Mouse (Mus musculus) kidney, embryonic 16.5 days (tissue): ENCODE measurements at regions not wholly inside any gene's neighbourhood (a gene's known extent, or its start where the extent isn't known, plus 50 kb on each side); places are given as distances from the start of the nearest gene placed in this dataset.

ENCODE experiments used
- ATAC-seq: fragments of 200-750 bp; cut with Nextera tagmentation; 2 replicates; pipeline ENCODE4 v1.8.0; 2017; ENCODE audit warnings: moderate TSS enrichment; ENCODE audit not compliant: low FRiP score, low TSS enrichment
- H3K27ac ChIP-seq: fragments of 300-500 bp; sonication (generic); 2 replicates; pipeline ENCODE4 v1.5.1; 2014; ENCODE audit warnings: low read length
- H3K27me3 ChIP-seq: fragments of 300-500 bp; sonication (generic); 2 replicates; pipeline ENCODE4 v1.6.1; 2014; ENCODE audit warnings: low read length, control low read depth, mixed read lengths; ENCODE audit not compliant: insufficient read depth
- H3K36me3 ChIP-seq: fragments of 300-500 bp; sonication (generic); 2 replicates; pipeline ENCODE4 v1.6.1; 2014; ENCODE audit warnings: low read length, control low read depth, mixed read lengths; ENCODE audit not compliant: insufficient read depth
- H3K4me1 ChIP-seq: fragments of 300-500 bp; sonication (generic); 2 replicates; pipeline ENCODE4 v1.6.1; 2014; ENCODE audit warnings: low read length, control low read depth, mixed read lengths; ENCODE audit not compliant: insufficient read depth
- H3K4me2 ChIP-seq: fragments of 300-500 bp; sonication (generic); replicated peaks from 2 replicates; pipeline ENCODE4 v1.6.1; 2014; ENCODE audit warnings: low read depth, low read length
- H3K4me3 ChIP-seq: fragments of 300-500 bp; sonication (generic); 2 replicates; pipeline ENCODE4 v1.5.1; 2014; ENCODE audit warnings: mild to moderate bottlenecking, low read length
- H3K9ac ChIP-seq: fragments of 300-500 bp; sonication (generic); replicated peaks from 2 replicates; pipeline ENCODE4 v1.6.1; 2014; ENCODE audit warnings: low read length
- H3K9me3 ChIP-seq: fragments of 300-500 bp; sonication (generic); 2 replicates; pipeline ENCODE4 v1.6.1; 2016; ENCODE audit warnings: low read length, control low read depth
- WGBS: fragments of 180-500 bp; shearing (Covaris S2); extraction: QIAGEN DNeasy Blood & Tissue Kit; methylation state at CpG from one replicate; pipeline ENCODE4 v1.1.7; 2014; 5-methylcytosine and 5-hydroxymethylcytosine counted together

DNA sequence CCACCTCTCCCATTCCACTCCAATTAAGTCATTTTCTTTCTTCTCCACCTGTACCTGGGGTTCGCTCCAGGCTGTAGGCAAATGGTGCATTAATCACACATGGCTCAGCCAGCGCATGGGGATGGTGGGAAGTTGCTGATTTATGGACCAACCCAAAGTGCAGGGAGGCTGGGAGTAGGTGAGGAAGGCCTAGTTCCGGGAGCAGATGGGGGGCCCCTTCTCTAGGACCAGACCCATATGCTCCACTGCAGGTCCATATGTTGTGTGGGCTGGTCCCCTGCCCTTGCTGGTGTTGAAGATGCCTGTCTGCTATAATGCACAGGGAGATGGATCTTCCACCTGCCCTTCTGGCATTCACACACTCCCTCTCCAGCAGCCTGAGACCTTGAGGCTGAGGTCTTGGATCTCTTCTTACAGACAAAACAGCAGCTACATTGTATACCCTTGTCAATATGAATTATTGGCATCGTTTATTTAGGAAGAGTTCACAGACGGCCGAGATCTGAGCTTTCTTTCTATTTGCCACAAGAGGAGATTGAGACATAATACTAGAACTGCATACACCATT lies 493.5 kb downstream of the Dhx35 start:
- H3K27ac ChIP-seq, result no peak overlapping the region
- no peaks in the 10 kb centered on the region for H3K27me3 ChIP-seq
- 31% methylated on average over 6 of the region's 6 CpGs for WGBS
- H3K4me2 ChIP-seq, result no peak overlapping the region
- no peak overlapping the region for H3K4me3 ChIP-seq
- H3K9ac ChIP-seq, result no peak overlapping the region
- no peaks in the 10 kb centered on the region for H3K36me3 ChIP-seq
- H3K4me1 ChIP-seq, result peaks cover 16% of the 10 kb centered on the region
- no peaks in the 10 kb centered on the region for H3K9me3 ChIP-seq
- ATAC-seq, result 0 out of 2 replicates have a peak, but pooled peaks have one; percentile 39

DNA sequence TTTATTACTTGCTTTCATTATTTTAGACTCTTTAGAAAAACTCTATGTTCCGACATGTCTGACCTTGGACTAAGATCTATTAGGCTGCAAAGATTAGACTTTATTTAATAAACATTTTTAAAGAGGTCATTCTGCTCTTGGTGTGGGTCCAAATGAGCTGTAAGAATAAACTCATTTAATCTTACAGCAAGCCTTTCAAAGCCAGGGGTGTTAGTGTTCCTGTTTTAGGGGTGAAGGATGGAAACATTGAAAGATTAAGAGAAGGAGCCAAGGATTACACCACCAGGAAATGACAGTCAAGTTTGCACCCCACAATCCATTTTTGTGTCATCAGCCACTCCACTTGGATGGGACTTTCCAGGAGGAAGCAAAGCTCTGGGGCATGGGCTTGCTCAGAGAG lies 495.5 kb downstream of the Dhx35 start:
- no peak for ATAC-seq
- no peaks in the 10 kb centered on the region for H3K9me3 ChIP-seq
- no peak overlapping the region for H3K4me3 ChIP-seq
- no peak overlapping the region for H3K27ac ChIP-seq
- H3K36me3 ChIP-seq, result no peaks in the 10 kb centered on the region
- H3K4me2 ChIP-seq, result no peak overlapping the region
- no peak overlapping the region for H3K9ac ChIP-seq
- H3K27me3 ChIP-seq, result no peaks in the 10 kb centered on the region
- 53% methylated on average over 1 of the region's 1 CpGs for WGBS
- peaks cover 16% of the 10 kb centered on the region for H3K4me1 ChIP-seq

DNA sequence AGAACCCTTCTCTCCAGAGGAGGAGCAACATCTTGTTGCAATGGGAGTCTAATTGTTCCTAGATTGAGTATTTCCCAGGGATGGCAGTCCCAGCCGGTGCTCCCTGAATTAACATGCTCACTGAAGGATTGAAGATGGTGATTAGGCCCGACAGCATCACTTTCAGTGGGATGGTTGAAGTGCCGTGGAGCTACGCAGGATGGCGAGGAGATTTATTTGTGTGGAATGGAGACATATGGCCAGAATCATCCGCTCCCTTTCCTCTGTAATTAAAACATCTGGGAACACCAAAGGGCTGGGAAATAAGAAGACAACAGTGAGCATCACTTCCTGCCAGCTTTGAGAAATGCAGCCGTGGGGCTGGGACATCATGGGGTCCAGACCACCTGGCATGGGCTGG lies 512.4 kb downstream of the Dhx35 start:
- no peaks in the 10 kb centered on the region for H3K27me3 ChIP-seq
- no peaks in the 10 kb centered on the region for H3K9me3 ChIP-seq
- 29% methylated on average over 7 of the region's 7 CpGs for WGBS
- no peak overlapping the region for H3K4me2 ChIP-seq
- no peak overlapping the region for H3K9ac ChIP-seq
- H3K4me1 ChIP-seq, result no peaks in the 10 kb centered on the region
- H3K4me3 ChIP-seq, result no peak overlapping the region
- no peaks in the 10 kb centered on the region for H3K36me3 ChIP-seq
- no peak overlapping the region for H3K27ac ChIP-seq
- ATAC-seq, result no peak

DNA sequence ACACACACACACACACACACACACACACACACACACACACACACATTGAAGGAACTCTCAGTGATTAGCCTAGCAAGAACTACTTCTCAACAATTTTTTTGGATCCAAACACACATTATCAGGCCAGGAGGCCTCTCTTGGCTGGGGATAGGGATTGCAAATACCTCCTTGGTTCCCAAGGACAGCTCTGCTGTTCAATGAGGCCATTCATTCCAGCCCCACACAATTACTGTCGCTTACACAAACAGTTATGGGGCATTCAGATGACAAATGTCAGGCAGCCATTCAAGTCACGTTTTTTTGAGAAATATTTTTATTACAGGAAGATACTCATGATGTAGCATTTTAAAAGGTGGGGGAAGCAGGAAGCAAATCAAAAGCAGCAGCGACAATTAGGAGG lies 540.1 kb downstream of the Dhx35 start:
- Histone ChIP-seq H3K4me1 (no peaks in the 10 kb centered on the region), H3K9ac (no peak overlapping the region), H3K4me3 (no peak overlapping the region), H3K27ac (no peak overlapping the region), H3K4me2 (no peak overlapping the region), H3K9me3 (no peaks in the 10 kb centered on the region), H3K27me3 (no peaks in the 10 kb centered on the region; the same call in 1 of the 2 replicates), H3K36me3 (no peaks in the 10 kb centered on the region)
- WGBS, result 47% methylated on average over 3 of the region's 3 CpGs
- no peak for ATAC-seq

DNA sequence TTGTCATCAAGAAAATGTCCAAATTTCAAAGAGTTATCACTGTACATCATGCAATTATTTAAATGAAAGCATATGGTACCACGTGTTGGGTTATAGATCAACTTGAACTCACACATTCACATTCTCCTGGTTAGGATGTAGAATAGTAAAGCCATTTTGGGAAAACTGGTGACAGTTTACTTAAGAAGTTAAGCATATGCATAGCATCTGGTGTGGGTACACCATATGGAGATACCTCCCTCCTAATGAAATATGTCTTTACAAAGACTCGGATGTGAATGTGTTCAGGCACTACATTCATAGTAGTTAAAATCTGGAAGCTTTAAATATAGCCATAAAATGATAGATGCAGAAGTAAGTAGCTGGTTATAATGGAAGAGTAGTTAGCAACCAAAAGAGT lies 542.0 kb downstream of the Dhx35 start:
- H3K4me2 ChIP-seq, result no peak overlapping the region
- 87% methylated on average over 2 of the region's 2 CpGs for WGBS
- H3K4me3 ChIP-seq, result no peak overlapping the region
- H3K9ac ChIP-seq, result no peak overlapping the region
- H3K9me3 ChIP-seq, result no peaks in the 10 kb centered on the region
- ATAC-seq, result no peak
- no peaks in the 10 kb centered on the region for H3K4me1 ChIP-seq
- H3K36me3 ChIP-seq, result no peaks in the 10 kb centered on the region
- no peaks in the 10 kb centered on the region for H3K27me3 ChIP-seq
- H3K27ac ChIP-seq, result no peak overlapping the region

DNA sequence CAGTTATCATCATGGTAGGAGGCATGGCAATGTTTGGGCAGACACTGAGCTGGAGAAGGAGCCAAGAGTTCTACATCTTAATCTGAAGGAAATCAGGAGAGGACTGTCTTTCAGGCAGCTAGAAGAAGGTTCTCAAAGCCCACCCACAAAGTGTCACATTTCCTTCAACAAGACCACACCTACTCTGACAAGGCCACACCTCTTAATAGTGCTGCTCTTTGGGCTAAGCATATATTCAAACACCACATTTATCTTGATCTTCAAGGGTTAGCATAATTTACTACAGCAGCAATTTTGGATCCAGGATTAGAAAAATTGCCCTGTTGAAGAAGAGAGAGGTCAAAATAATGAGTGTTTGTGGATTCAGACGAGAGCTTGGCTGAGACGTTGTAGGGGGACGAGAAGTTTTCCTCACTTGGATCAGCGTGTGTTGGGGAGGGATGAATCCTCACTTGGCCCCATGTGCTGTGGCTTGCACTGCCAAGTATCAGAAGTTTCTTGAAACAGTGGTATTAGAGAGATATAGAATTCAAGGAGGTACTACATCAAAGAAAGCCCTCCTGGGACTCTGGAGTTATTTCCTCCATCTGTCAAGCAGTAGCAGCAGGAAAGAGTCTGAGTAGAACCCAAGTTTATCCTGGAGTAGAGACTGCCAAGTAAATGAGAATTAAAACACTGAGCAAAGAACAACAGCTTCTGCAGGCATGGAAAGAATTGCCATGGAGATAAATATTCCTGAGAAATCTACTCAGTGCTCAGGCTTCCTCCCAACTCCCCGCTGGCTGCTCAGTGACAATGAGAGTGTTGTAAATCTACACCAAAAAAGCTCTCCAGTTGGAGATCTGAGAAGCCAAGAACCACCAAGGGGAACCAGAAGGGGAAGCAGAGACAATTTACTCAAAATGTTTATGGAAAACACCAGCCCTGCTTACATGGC lies 549.3 kb downstream of the Dhx35 start:
- no peak overlapping the region for H3K4me3 ChIP-seq
- H3K9me3 ChIP-seq, result no peaks in the 10 kb centered on the region
- no peaks in the 10 kb centered on the region for H3K27me3 ChIP-seq
- no peak overlapping the region for H3K9ac ChIP-seq
- 42% methylated on average over 5 of the region's 5 CpGs for WGBS
- H3K4me1 ChIP-seq, result no peaks in the 10 kb centered on the region
- peak overlapping the region; percentile 26; the same call in 1 of the 2 replicates for H3K27ac ChIP-seq
- no peaks in the 10 kb centered on the region for H3K36me3 ChIP-seq
- H3K4me2 ChIP-seq, result no peak overlapping the region
- no peak for ATAC-seq

DNA sequence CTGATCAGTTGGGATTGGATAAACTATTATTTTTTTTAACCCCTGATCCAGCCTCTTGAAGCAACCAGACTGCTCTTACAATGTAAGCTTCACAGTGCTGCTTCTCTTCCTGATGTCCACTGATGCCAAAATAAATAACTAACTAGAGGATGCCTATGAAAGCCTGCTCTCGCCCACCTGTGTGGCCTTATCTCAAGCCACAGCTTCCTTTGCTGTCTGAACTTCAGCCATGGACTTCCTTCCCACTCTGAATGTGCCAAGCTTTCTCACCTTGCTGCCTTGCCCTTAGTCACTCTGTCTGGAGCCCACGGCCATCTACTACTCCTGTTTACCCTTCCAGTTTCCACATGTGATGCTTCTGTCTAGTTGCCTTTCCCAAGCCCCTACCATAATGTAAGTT lies 559.6 kb downstream of the Dhx35 start:
- 64% methylated on average over 2 of the region's 2 CpGs for WGBS
- no peak overlapping the region for H3K9ac ChIP-seq
- H3K27ac ChIP-seq, result no peak overlapping the region
- no peak overlapping the region for H3K4me3 ChIP-seq
- H3K4me2 ChIP-seq, result no peak overlapping the region
- H3K27me3 ChIP-seq, result no peaks in the 10 kb centered on the region
- no peaks in the 10 kb centered on the region for H3K9me3 ChIP-seq
- H3K4me1 ChIP-seq, result peaks cover 15% of the 10 kb centered on the region
- peak; percentile 49; the same call in 1 of the 2 replicates for ATAC-seq
- no peaks in the 10 kb centered on the region for H3K36me3 ChIP-seq

DNA sequence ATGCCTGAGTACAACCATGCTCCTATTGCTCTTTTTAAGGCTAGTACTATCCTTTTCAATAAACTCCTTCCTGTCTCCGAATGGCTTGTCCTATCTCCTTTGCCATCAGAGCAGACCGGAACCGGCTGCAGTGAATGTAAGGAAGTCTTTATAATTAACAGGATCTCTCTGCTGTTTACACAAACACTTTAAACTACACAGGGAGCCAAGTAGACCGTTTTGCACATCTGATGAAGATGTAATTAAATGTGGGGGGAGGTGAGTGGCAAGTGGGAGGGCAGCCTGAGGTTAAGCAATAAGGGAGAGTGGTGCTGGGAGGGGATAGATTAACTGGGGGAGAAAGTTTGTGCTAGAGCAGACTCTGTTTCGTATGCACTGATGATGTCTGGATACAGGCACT lies 561.9 kb downstream of the Dhx35 start:
- Histone ChIP-seq H3K9me3 (no peaks in the 10 kb centered on the region), H3K27ac (peak overlapping the region; percentile 62; the same call in 1 of the 2 replicates), H3K9ac (no peak overlapping the region), H3K4me1 (peaks cover 15% of the 10 kb centered on the region), H3K27me3 (no peaks in the 10 kb centered on the region), H3K4me3 (no peak overlapping the region), H3K4me2 (no peak overlapping the region), H3K36me3 (no peaks in the 10 kb centered on the region)
- ATAC-seq, result peak; percentile 75
- 11% methylated on average over 5 of the region's 5 CpGs for WGBS

DNA sequence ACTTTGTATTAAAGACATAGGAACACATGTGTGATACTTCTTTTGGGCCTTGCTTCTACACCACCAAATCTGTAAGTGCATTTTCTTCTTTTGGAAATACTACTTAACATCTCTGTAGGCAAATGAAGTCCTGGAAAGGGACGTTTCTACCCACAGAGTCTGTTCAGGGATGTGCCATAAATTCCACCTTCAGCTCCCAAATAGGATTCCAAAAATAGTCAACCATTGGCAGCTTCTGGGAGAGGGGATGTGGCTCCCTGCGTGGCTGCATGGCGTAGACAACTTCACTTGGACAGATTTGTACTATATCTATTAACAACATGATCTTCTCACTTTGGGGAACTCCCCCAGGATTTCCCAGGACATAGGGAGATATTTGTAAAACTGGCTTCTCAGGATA lies 566.8 kb downstream of the Dhx35 start:
- no peaks in the 10 kb centered on the region for H3K36me3 ChIP-seq
- no peak overlapping the region for H3K4me3 ChIP-seq
- no peaks in the 10 kb centered on the region for H3K27me3 ChIP-seq
- no peak overlapping the region for H3K9ac ChIP-seq
- H3K4me1 ChIP-seq, result peaks cover 7% of the 10 kb centered on the region
- ATAC-seq, result no peak
- H3K9me3 ChIP-seq, result no peaks in the 10 kb centered on the region
- H3K27ac ChIP-seq, result no peak overlapping the region
- no peak overlapping the region for H3K4me2 ChIP-seq
- WGBS, result 73% methylated on average over 3 of the region's 3 CpGs

DNA sequence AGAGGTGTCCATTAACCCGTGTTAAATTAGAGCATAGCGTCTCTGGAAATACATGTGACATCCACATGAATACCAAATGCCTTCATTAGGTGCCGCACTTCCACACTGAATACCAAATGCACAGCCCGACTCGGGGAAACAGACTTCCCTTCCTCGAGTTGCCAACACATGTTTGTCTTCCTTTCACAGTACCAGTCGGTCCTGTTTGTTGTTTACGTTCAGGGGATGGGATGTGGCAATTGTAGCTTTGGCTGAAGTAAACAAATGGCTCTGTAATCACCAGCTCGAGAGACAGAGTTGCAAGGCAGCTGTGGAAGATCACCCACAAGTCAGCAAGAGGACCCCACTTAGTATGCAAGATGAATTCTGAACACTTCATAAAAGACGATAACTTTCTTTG lies 598.3 kb downstream of the Dhx35 start:
- no peak for ATAC-seq
- no peak overlapping the region for H3K4me2 ChIP-seq
- no peak overlapping the region for H3K9ac ChIP-seq
- no peak overlapping the region for H3K27ac ChIP-seq
- WGBS, result 42% methylated on average over 10 of the region's 10 CpGs
- no peaks in the 10 kb centered on the region for H3K9me3 ChIP-seq
- H3K4me1 ChIP-seq, result peaks cover 4% of the 10 kb centered on the region; the same call in 1 of the 2 replicates
- H3K27me3 ChIP-seq, result no peaks in the 10 kb centered on the region
- no peaks in the 10 kb centered on the region for H3K36me3 ChIP-seq
- H3K4me3 ChIP-seq, result no peak overlapping the region
